Mouse (Mus musculus) myocyte (in vitro differentiated cells): Measurements from ENCODE around the gene Hectd1. TPM values are rescaled to one million over a fixed set of nuclear protein-coding genes. Genes with fewer than 3 reads are reported as not detected.

ENCODE experiments used
- H3K27me3 ChIP-seq: one replicate; pipeline ENCODE4 v1.6.1; 2011; ENCODE audit not compliant: control insufficient read depth, insufficient read depth, insufficient read length
- H3K36me3 ChIP-seq: one replicate; pipeline ENCODE4 v1.6.1; 2011; ENCODE audit not compliant: control insufficient read depth, insufficient read depth
- H3K4me2 ChIP-seq: one replicate; pipeline ENCODE4 v1.6.1; 2011; ENCODE audit warnings: low read depth, control low read depth
- H3K4me3 ChIP-seq: one replicate; pipeline ENCODE4 v1.5.1; 2011; ENCODE audit warnings: mild to moderate bottlenecking, control low read depth, moderate library complexity
- H3K79me2 ChIP-seq: one replicate; pipeline ENCODE4 v1.6.1; 2011; ENCODE audit not compliant: control insufficient read depth, insufficient read depth
- H3ac ChIP-seq: one replicate; pipeline ENCODE4 v1.6.1; 2011; ENCODE audit not compliant: control insufficient read depth, insufficient read length
- CEBPB ChIP-seq: IDR thresholded peaks from 2 replicates; pipeline ENCODE4 v1.6.1; 2011; ENCODE audit warnings: mild to moderate bottlenecking, moderate library complexity; ENCODE audit not compliant: poor library complexity, insufficient read depth, severe bottlenecking
- E2F4 ChIP-seq: IDR thresholded peaks from one replicate; pipeline ENCODE4 v1.6.1; 2011; ENCODE audit warnings: mild to moderate bottlenecking, control low read depth, moderate library complexity; ENCODE audit not compliant: insufficient read depth
- MAX ChIP-seq: IDR thresholded peaks from one replicate; pipeline ENCODE4 v1.6.1; 2011; ENCODE audit warnings: low read depth, mild to moderate bottlenecking, control low read depth
- MYOD1 ChIP-seq, 3 experiments: IDR thresholded peaks; one replicate each; pipeline ENCODE4 v1.6.1; 2011; ENCODE audit warnings: control low read depth in 2 of 3, low read depth in 2 of 3, mild to moderate bottlenecking in 2 of 3, moderate library complexity in 1 of 3; ENCODE audit not compliant: insufficient read length in 2 of 3, control insufficient read depth in 1 of 3
- MYOG ChIP-seq, 3 experiments: IDR thresholded peaks; one replicate each; pipeline ENCODE4 v1.6.1; 2011; ENCODE audit warnings: control low read depth in 2 of 3, low read depth in 2 of 3, mild to moderate bottlenecking in 2 of 3; ENCODE audit not compliant: insufficient read length in 2 of 3, control insufficient read depth in 1 of 3, insufficient read depth in 1 of 3
- POLR2A ChIP-seq: IDR thresholded peaks from one replicate; pipeline ENCODE4 v1.6.1; 2011; ENCODE audit warnings: low read depth, mild to moderate bottlenecking, control low read depth, moderate library complexity; ENCODE audit not compliant: insufficient read length
- POLR2AphosphoS2 ChIP-seq: IDR thresholded peaks from one replicate; pipeline ENCODE4 v1.6.1; 2011; ENCODE audit warnings: low read depth, control low read depth; ENCODE audit not compliant: insufficient read length
- REST ChIP-seq: IDR thresholded peaks from one replicate; pipeline ENCODE4 v1.6.1; 2011; ENCODE audit warnings: mild to moderate bottlenecking, control low read depth, moderate library complexity; ENCODE audit not compliant: insufficient read depth, insufficient read length
- SRF ChIP-seq: IDR thresholded peaks from one replicate; pipeline ENCODE4 v1.6.1; 2011; ENCODE audit warnings: low read depth; ENCODE audit not compliant: control insufficient read depth, insufficient read length
- TCF12 ChIP-seq: IDR thresholded peaks from one replicate; pipeline ENCODE4 v1.6.1; 2011; ENCODE audit warnings: mild to moderate bottlenecking, control low read depth; ENCODE audit not compliant: poor library complexity, insufficient read depth, severe bottlenecking
- TCF3 ChIP-seq: IDR thresholded peaks from one replicate; pipeline ENCODE4 v1.6.1; 2011; ENCODE audit warnings: low read depth, control low read depth; ENCODE audit not compliant: insufficient read length
- USF1 ChIP-seq: IDR thresholded peaks from one replicate; pipeline ENCODE4 v1.6.1; 2011; ENCODE audit warnings: low read depth, mild to moderate bottlenecking, control low read depth, moderate library complexity
- polyA plus RNA-seq: library from polyadenylated mRNA; unstranded; fragments of >200 nt; fragmentation: generic; extraction: Trizol; gene quantifications from one replicate; pipeline ENCODE4 v1.2.1, GENCODE M21; 2012; ENCODE audit warnings: missing spikeins

The Hectd1 gene
- polyA plus RNA-seq, 1 experiment, result 15.4 TPM

GRCm38 (mm10) chr12:51842081-51842864, 12.9 kb upstream of the Hectd1 start:
- H3K27me3 ChIP-seq, result no peaks in the 10 kb centered on the region
- no peak overlapping the region for H3K4me2 ChIP-seq
- no peak overlapping the region for H3ac ChIP-seq
- no peak overlapping the region for H3K4me3 ChIP-seq
- no peaks in the 10 kb centered on the region for H3K79me2 ChIP-seq
- TF ChIP-seq POLR2A, result no peak
- H3K36me3 ChIP-seq, result no peaks in the 10 kb centered on the region

GRCm38 (mm10) chr12:51839856-51840255, 10.5 kb upstream of the Hectd1 start:
- H3K4me2 ChIP-seq, result no peak overlapping the region
- no peaks in the 10 kb centered on the region for H3K79me2 ChIP-seq
- H3ac ChIP-seq, result no peak overlapping the region
- H3K4me3 ChIP-seq, result no peak overlapping the region
- H3K36me3 ChIP-seq, result no peaks in the 10 kb centered on the region
- no peak for TF ChIP-seq MAX
- TF ChIP-seq CEBPB, result no peak
- TF ChIP-seq MYOD1 (IDR thresholded peaks at IDR 0.05; ENCODE audit: control insufficient read depth in 1 of 3, insufficient read length in 2 of 3, low read depth in 2 of 3), result no peak
- TF ChIP-seq SRF, result no peak
- TF ChIP-seq POLR2A, result no peak
- TF ChIP-seq MYOG (IDR thresholded peaks at IDR 0.05; ENCODE audit: control insufficient read depth in 1 of 3, insufficient read depth in 1 of 3, insufficient read length in 2 of 3, low read depth in 2 of 3), result no peak
- no peak for TF ChIP-seq TCF3
- no peak for TF ChIP-seq TCF12
- no peak for TF ChIP-seq E2F4
- no peak for TF ChIP-seq POLR2AphosphoS2
- TF ChIP-seq REST, result no peak
- no peak for TF ChIP-seq USF1
- H3K27me3 ChIP-seq, result no peaks in the 10 kb centered on the region

- Histone ChIP-seq H3K4me3 (no peak overlapping the region), H3K36me3 (no peaks in the 10 kb centered on the region), H3K79me2 (peaks cover 6% of the 10 kb centered on the region), H3K4me2 (no peak overlapping the region), H3K27me3 (no peaks in the 10 kb centered on the region), H3ac (no peak overlapping the region)
- TF ChIP-seq CEBPB (no peak), TCF12 (no peak), TCF3 (no peak), USF1 (no peak), MYOD1 (IDR thresholded peaks at IDR 0.05; ENCODE audit: control insufficient read depth in 1 of 3, insufficient read length in 2 of 3, low read depth in 2 of 3) (no peak), MYOG (IDR thresholded peaks at IDR 0.05; ENCODE audit: control insufficient read depth in 1 of 3, insufficient read depth in 1 of 3, insufficient read length in 2 of 3, low read depth in 2 of 3) (no peak)
Observed at GRCm38 (mm10) chr12:51835219-51835618, 5.9 kb upstream of the Hectd1 start.

DNA sequence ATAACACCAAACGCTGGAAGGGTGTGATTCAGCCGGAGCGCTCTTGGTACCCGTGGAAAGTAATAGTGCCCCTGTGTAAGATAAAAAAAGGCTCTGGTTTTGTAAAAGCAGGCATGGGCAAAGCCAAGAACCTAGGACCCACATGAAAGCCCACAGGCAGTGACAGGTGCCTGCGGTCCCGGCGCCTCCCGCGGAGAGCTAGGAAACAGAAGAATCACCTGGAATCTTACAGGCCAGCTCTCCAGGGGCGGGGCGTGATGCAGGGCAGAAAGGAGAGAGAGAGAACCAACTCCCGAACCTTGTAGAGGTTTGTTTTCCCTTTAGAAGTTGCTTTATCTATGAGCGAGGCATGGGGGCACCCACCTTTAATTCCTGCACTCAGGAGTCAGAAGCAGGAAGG, 2.6 kb upstream of the Hectd1 start:
- TF ChIP-seq POLR2AphosphoS2 (no peak), MAX (no peak), TCF12 (no peak), REST (no peak)
- H3K36me3 ChIP-seq, result no peaks in the 10 kb centered on the region
- H3K4me3 ChIP-seq, result no peak overlapping the region
- no peak overlapping the region for H3ac ChIP-seq
- peaks cover 24% of the 10 kb centered on the region for H3K79me2 ChIP-seq
- no peaks in the 10 kb centered on the region for H3K27me3 ChIP-seq
- no peak overlapping the region for H3K4me2 ChIP-seq

- peaks cover 30% of the 10 kb centered on the region for H3K79me2 ChIP-seq
- no peak overlapping the region for H3K4me3 ChIP-seq
- H3K4me2 ChIP-seq, result no peak overlapping the region
- TF ChIP-seq CEBPB (no peak), USF1 (no peak), REST (no peak), SRF (no peak), MYOG (IDR thresholded peaks at IDR 0.05; ENCODE audit: control insufficient read depth in 1 of 3, insufficient read depth in 1 of 3, insufficient read length in 2 of 3, low read depth in 2 of 3) (no peak), POLR2AphosphoS2 (no peak), E2F4 (no peak), TCF12 (no peak), MAX (no peak), POLR2A (no peak), MYOD1 (IDR thresholded peaks at IDR 0.05; ENCODE audit: control insufficient read depth in 1 of 3, insufficient read length in 2 of 3, low read depth in 2 of 3) (no peak), TCF3 (no peak)
- no peaks in the 10 kb centered on the region for H3K36me3 ChIP-seq
- no peaks in the 10 kb centered on the region for H3K27me3 ChIP-seq
- H3ac ChIP-seq, result no peak overlapping the region
Observed at GRCm38 (mm10) chr12:51831296-51831695, 2.0 kb upstream of the Hectd1 start.
